Mouse (Mus musculus): Measurements from ENCODE around the gene Gabrb2. TPM values are rescaled to one million over a fixed set of nuclear protein-coding genes. Genes with fewer than 3 reads are reported as not detected.

Gabrb2 gene
- polyA plus RNA-seq, 1 experiment from 2014 or later = 3.7 TPM

DNA sequence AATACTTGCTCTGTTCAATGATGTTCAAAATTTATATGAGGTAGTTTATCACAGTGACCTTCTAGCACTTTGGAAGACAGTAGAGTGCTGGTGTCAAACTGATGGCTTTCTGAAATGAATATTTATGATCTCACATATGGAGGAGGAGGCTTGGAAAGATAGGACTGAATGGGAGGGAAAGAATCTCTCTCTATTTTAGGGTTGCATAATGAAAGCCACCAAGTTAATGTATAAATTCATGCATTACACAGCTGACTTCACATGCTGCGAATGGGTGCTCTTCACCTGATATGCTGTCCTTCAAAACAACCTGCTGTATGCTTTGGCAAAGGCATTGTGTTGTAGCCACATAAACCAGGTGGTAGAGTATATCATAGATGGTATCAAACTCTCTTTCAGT is 44.6 kb downstream of the Gabrb2 start:
- H3K9me3 ChIP-seq = no peaks in the 10 kb centered on the region
- no peak for DNase-seq (ENCODE audit: low spot score)
- H3K4me3 ChIP-seq = no peak overlapping the region
- no peaks in the 10 kb centered on the region for H3K27me3 ChIP-seq (ENCODE audit: insufficient read depth, poor library complexity, severe bottlenecking)
- H3K27ac ChIP-seq = no peak overlapping the region
- WGBS = 100% methylated on average over 1 of the region's 1 CpGs
- no peaks in the 10 kb centered on the region for H3K36me3 ChIP-seq
- no peaks in the 10 kb centered on the region for H3K4me1 ChIP-seq (replicated peaks)

DNA sequence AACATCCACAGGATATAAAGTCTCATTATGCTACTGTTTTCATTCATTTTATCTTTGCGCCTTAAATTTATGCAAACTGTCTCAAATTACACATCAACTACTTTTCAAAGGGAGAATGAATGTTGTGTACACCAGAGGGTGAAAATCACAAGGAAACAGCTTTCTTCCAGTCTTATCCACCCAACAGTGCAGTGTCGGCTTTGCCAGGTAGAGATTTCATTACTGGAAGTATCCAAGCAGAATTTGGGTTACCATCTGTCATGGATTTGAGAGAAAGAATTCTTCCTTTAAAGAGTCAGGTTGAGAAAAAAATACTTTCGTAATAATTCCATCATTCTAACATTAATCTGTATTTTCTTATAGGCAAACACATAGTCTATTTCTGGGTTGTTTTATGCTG is 48.8 kb downstream of the Gabrb2 start:
- Histone ChIP-seq H3K9me3 (no peaks in the 10 kb centered on the region), H3K4me3 (no peak overlapping the region), H3K4me1 (replicated peaks) (no peaks in the 10 kb centered on the region), H3K27me3 (ENCODE audit: insufficient read depth, poor library complexity, severe bottlenecking) (no peaks in the 10 kb centered on the region), H3K27ac (no peak overlapping the region), H3K36me3 (no peaks in the 10 kb centered on the region)
- WGBS = 89% methylated on average over 3 of the region's 3 CpGs
- no peak for DNase-seq (ENCODE audit: low spot score)

DNA sequence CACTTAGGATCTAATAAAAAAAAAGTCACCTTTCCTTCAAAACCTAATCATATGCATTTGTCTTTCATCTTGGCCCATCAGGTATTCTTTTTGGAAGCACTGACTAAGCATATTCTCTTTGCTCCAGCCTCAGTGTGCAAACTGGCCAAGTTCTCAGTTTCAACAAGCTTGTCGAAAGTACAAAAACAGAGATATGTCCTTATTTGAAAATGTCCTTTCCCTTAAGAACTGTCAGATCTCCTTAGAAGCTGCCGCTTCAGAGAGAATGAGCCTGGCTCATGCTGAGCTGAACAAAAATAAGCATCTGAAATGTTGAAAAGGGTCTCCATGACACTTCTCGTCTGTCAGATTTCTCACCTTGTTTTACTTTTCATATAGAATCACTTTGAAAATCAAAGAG is 55.0 kb downstream of the Gabrb2 start:
- no peak for DNase-seq (ENCODE audit: low spot score)
- WGBS = 62% methylated on average over 3 of the region's 3 CpGs
- H3K4me3 ChIP-seq = no peak overlapping the region

DNA sequence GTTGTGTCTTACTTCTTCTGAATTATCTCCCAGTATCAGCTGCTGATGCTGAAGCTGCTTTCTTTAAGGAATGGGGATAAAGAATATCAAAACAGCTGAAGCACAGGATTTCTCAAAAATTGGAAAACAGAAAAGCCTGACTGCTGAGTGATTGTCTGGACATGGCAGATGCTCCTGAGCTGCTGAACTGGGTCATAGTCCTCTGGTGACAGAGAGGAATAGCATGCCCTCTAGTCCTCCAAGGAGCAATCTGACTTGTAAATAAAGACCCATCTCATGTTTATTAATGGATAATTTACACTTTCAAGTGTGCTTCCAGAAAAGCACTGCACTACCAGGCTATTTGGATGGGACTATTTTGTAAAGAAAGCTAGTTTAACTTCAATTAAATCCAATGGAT is 68.1 kb downstream of the Gabrb2 start:
- Histone ChIP-seq H3K4me1 (replicated peaks) (no peaks in the 10 kb centered on the region), H3K4me3 (no peak overlapping the region), H3K27ac (no peak overlapping the region), H3K27me3 (ENCODE audit: insufficient read depth, poor library complexity, severe bottlenecking) (no peaks in the 10 kb centered on the region), H3K36me3 (no peaks in the 10 kb centered on the region), H3K9me3 (no peaks in the 10 kb centered on the region)
- no peak for DNase-seq (ENCODE audit: low spot score)

More for the DNA sequence above, 55.0 kb downstream of the Gabrb2 start:
- Histone ChIP-seq H3K4me1 (replicated peaks) (no peaks in the 10 kb centered on the region), H3K27ac (no peak overlapping the region), H3K9me3 (no peaks in the 10 kb centered on the region), H3K36me3 (no peaks in the 10 kb centered on the region), H3K27me3 (ENCODE audit: insufficient read depth, poor library complexity, severe bottlenecking) (no peaks in the 10 kb centered on the region)

DNA sequence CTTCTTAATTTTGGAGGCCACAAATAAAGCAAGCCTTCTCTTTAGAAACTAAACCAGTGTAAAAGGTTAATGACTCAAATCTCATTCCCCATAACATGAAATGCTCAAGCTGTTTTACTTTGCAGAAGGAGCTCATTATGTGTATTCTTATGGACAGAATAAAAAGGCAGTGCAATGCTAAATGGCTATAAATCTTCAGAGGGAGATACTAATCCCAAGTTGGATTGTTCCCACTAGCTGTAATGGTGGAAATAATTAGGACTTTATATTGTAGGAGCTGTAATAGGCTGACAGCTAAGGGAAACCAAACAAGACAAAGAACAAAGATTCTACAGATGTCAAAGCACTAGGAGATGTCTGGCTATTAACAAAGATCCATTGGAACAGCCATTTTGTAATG is 81.6 kb downstream of the Gabrb2 start:
- H3K27ac ChIP-seq = no peak overlapping the region
- H3K36me3 ChIP-seq = no peaks in the 10 kb centered on the region
- H3K4me3 ChIP-seq = no peak overlapping the region
- no peaks in the 10 kb centered on the region for H3K9me3 ChIP-seq
- no peak for DNase-seq (ENCODE audit: low spot score)
- H3K4me1 ChIP-seq (replicated peaks) = no peaks in the 10 kb centered on the region
- H3K27me3 ChIP-seq (ENCODE audit: insufficient read depth, poor library complexity, severe bottlenecking) = no peaks in the 10 kb centered on the region

DNA sequence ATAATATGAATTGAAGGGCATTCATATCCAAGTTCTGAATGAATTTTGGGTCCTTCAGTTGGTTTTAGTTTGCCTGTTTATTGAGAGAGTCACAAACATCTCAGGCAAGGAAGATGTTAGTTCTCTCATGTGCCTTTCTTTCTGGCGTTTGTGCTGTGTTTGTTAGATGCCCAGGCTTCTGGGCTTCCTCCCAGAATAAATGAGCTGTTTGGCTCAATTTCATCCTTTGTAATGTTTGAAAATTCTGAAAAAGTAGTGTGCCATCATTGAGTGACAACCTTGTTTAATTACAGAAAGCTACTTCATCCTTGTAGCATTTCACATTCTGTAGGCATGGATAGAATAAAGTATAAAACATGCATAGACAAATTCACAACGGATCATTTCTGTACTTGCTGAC is 85.9 kb downstream of the Gabrb2 start:
- no peaks in the 10 kb centered on the region for H3K9me3 ChIP-seq
- WGBS = 82% methylated on average over 2 of the region's 2 CpGs
- DNase-seq (ENCODE audit: low spot score) = no peak
- no peak overlapping the region for H3K4me3 ChIP-seq
- H3K27ac ChIP-seq = no peak overlapping the region
- no peaks in the 10 kb centered on the region for H3K27me3 ChIP-seq (ENCODE audit: insufficient read depth, poor library complexity, severe bottlenecking)
- no peaks in the 10 kb centered on the region for H3K36me3 ChIP-seq
- H3K4me1 ChIP-seq (replicated peaks) = no peaks in the 10 kb centered on the region

DNA sequence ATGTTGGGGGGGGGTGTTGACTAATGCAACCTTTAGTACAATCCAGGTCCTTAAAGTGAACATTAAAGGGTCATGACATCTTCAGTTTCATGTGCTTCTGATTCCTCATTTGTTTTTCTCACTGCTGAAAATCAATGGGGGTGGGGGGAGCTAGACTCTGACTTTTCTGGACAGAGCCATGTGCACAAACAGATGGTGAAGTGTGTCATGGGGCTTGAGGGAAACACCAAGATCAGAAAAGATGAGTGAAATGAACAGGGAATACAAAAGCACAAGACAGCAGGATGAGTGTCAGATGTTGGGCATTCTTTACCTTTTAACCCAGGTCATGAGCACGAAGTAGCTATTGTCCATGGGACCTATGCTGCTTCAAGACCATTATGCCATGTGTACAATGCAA is 86.4 kb downstream of the Gabrb2 start:
- Histone ChIP-seq H3K4me3 (no peak overlapping the region), H3K4me1 (replicated peaks) (no peaks in the 10 kb centered on the region), H3K9me3 (no peaks in the 10 kb centered on the region), H3K27me3 (ENCODE audit: insufficient read depth, poor library complexity, severe bottlenecking) (no peaks in the 10 kb centered on the region), H3K36me3 (no peaks in the 10 kb centered on the region), H3K27ac (no peak overlapping the region)
- 66% methylated on average over 1 of the region's 1 CpGs for WGBS
- no peak for DNase-seq (ENCODE audit: low spot score)

DNA sequence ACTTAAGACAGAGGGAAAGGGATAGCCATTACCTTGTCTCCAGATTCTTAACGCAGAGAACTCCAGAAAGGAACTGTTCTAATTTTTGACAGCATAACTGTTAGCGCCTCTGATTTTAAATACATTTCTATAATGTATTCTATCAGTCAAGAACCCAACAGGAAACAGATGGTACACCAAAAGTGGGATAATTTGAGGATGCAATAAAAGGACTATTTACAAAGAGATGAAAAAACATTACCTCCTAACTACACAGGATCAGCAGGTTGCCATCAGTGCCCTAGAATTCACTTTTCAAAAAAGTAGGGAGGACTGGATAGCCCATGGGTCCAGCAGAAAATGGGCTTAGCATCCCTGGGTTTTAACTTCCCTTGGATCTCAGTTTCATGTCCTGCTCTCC is 102.4 kb downstream of the Gabrb2 start:
- H3K36me3 ChIP-seq = no peaks in the 10 kb centered on the region
- no peaks in the 10 kb centered on the region for H3K4me1 ChIP-seq (replicated peaks)
- no peak overlapping the region for H3K27ac ChIP-seq
- H3K27me3 ChIP-seq (ENCODE audit: insufficient read depth, poor library complexity, severe bottlenecking) = no peaks in the 10 kb centered on the region
- no peaks in the 10 kb centered on the region for H3K9me3 ChIP-seq
- no peak overlapping the region for H3K4me3 ChIP-seq
- 88% methylated on average over 2 of the region's 2 CpGs for WGBS
- DNase-seq (ENCODE audit: low spot score) = no peak

DNA sequence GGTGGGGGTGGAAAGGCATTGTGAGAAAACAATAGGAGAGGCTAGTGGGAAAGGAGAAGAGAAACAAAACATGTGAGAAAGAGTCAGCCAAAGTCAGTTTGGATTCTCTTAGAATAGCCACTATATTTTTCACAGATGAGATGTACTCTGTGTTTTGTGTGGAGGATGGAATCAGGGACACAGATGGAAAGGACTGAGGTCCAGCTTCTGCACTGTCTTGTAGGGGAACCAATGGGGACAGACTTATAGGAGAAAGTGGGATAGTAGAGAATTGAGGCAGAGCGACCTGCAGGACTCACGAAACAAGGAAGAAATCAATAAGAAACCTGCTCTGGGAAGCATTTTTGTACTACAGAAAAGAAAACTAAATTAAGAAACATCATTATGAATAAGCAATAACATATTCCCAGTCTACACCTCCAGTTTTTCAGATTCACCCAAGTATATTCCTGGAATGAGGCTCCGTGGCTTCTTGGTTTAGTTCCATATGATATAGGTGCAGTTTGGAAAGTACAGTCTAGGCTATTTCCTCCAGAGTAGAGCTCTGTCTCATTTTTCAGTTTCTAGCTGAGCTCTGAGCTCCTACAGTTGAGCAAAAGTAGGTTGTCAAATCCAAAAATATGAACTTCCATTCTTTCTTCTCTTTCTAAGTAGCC is 108.8 kb downstream of the Gabrb2 start:
- Histone ChIP-seq H3K4me3 (no peak overlapping the region), H3K27ac (no peak overlapping the region), H3K27me3 (ENCODE audit: insufficient read depth, poor library complexity, severe bottlenecking) (no peaks in the 10 kb centered on the region), H3K9me3 (no peaks in the 10 kb centered on the region), H3K36me3 (no peaks in the 10 kb centered on the region), H3K4me1 (replicated peaks) (no peaks in the 10 kb centered on the region)
- no peak for DNase-seq (ENCODE audit: low spot score)
- WGBS = 91% methylated on average over 3 of the region's 3 CpGs

DNA sequence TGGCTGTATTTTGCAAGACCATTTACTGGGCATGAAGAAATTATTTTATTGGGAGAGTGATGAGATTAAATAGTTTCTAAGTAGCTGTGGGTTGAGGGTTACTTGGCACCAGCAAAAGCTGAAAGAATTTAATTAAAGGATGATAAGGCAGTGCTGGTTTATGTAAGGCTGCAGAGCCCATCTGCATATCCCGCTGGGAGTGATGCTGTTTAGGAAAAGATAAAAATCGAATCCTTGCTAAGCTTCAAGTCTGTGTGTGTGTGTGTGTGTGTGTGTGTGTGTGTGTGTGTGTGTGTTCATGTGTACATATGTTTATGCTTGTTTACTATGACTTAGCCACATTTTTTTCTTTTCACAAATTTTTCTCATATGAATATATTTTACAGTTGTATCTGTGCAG is 113.0 kb downstream of the Gabrb2 start:
- H3K4me1 ChIP-seq (replicated peaks) = no peaks in the 10 kb centered on the region
- WGBS = 69% methylated on average over 2 of the region's 2 CpGs
- no peaks in the 10 kb centered on the region for H3K27me3 ChIP-seq (ENCODE audit: insufficient read depth, poor library complexity, severe bottlenecking)
- H3K9me3 ChIP-seq = no peaks in the 10 kb centered on the region
- no peaks in the 10 kb centered on the region for H3K36me3 ChIP-seq
- H3K27ac ChIP-seq = no peak overlapping the region
- no peak for DNase-seq (ENCODE audit: low spot score)
- H3K4me3 ChIP-seq = no peak overlapping the region

DNA sequence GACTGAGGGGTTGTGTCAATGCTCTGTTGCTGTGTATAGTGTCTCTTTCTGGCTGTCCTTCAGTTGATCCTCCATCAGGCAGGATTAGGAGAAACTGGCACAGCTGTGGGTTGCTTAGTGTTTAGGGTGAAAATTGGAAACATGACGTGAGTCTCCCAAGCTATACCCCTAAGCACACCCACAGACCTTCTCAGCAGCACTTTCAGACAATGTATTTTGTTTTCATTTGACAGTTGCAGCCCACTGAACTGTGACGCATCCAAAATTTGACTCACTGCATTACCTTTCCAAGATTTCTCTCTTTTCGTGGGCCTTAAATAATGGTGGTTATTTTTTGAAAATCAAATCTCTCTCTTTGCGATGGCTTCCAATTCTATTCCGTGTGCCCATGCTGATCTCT is 115.7 kb downstream of the Gabrb2 start:
- WGBS = 84% methylated on average over 5 of the region's 5 CpGs
- Histone ChIP-seq H3K27ac (no peak overlapping the region), H3K36me3 (no peaks in the 10 kb centered on the region), H3K4me3 (no peak overlapping the region), H3K4me1 (replicated peaks) (no peaks in the 10 kb centered on the region), H3K27me3 (ENCODE audit: insufficient read depth, poor library complexity, severe bottlenecking) (no peaks in the 10 kb centered on the region), H3K9me3 (no peaks in the 10 kb centered on the region)
- DNase-seq (ENCODE audit: low spot score) = no peak

DNA sequence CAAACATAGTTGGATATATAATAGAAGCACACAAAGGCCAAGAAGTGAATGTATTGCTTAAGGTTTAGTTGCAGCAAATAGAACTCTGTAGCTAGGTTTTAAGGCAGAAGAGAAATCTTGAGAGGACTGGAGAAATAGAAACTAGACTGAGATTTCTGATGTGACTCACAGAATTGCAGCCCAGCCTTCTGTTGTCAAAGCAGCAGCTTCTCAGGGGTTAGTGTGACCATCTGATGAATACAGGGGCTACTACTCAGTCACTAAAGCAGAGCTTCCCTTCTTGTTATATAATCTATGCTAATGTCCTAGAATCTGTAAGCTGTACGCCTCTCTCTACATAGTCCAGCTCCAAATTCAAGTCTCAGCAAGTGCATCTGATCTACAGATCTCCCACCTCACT is 116.3 kb downstream of the Gabrb2 start:
- 87% methylated on average over 1 of the region's 1 CpGs for WGBS
- no peak overlapping the region for H3K4me3 ChIP-seq
- no peaks in the 10 kb centered on the region for H3K4me1 ChIP-seq (replicated peaks)

DNA sequence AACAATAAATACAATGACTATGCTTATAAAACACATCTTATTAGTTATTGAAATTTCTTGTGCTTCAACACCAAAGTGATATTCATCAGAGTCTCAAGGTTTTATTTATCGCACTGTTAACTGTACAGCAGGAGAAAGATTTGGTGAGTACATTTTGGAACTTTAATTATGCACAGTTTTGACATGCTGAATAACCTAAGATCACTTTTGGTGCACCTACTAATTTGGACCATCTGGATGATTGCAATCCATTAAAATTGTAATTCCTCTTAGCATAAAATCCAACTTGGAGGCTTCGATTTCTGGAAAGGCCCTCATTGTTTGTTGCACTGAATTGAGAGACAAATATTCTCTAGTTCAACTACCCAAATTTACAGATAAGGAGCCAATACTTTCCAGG is 123.3 kb downstream of the Gabrb2 start:
- H3K4me3 ChIP-seq = no peak overlapping the region
- no peaks in the 10 kb centered on the region for H3K36me3 ChIP-seq
- no peak for DNase-seq (ENCODE audit: low spot score)
- H3K27ac ChIP-seq = no peak overlapping the region
- H3K27me3 ChIP-seq (ENCODE audit: insufficient read depth, poor library complexity, severe bottlenecking) = no peaks in the 10 kb centered on the region
- H3K4me1 ChIP-seq (replicated peaks) = no peaks in the 10 kb centered on the region
- 91% methylated on average over 2 of the region's 2 CpGs for WGBS
- no peaks in the 10 kb centered on the region for H3K9me3 ChIP-seq

More for the DNA sequence above, 116.3 kb downstream of the Gabrb2 start:
- H3K36me3 ChIP-seq = no peaks in the 10 kb centered on the region
- DNase-seq (ENCODE audit: low spot score) = no peak
- H3K27ac ChIP-seq = no peak overlapping the region
- H3K9me3 ChIP-seq = no peaks in the 10 kb centered on the region
- no peaks in the 10 kb centered on the region for H3K27me3 ChIP-seq (ENCODE audit: insufficient read depth, poor library complexity, severe bottlenecking)

DNA sequence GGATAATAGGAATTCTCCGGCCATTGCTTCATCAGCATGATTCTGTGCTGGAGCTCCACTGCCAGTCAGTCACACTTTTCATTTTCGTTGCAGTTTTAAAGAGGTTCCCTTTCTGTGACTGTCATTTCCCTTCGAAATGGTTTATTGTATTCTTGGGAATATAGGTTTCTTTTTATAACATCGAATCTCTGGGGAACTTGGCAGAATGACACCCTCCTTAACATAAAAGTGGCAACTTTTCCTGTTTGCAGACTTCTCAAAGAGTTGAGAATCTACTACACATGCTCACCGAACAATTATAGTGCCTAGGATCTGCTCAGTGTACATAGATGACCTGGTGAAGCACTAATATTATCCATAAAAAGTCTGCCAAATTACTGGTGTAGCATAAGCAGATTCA is 146.5 kb downstream of the Gabrb2 start:
- H3K9me3 ChIP-seq = no peaks in the 10 kb centered on the region
- 0 out of 2 replicates have a peak, but pooled peaks cover 5% of the 10 kb centered on the region for H3K4me1 ChIP-seq (replicated peaks)
- DNase-seq (ENCODE audit: low spot score) = no peak
- H3K36me3 ChIP-seq = no peaks in the 10 kb centered on the region
- no peak overlapping the region for H3K27ac ChIP-seq
- 88% methylated on average over 5 of the region's 5 CpGs for WGBS
- H3K27me3 ChIP-seq (ENCODE audit: insufficient read depth, poor library complexity, severe bottlenecking) = no peaks in the 10 kb centered on the region
- H3K4me3 ChIP-seq = no peak overlapping the region
